Mouse (Mus musculus) ovary, adult 18-20 months (tissue): Measurements from ENCODE around the gene Epn3.

Experiments
- DNase-seq: peaks from one replicate; pipeline ENCODE4 v3.0.0; 2022; ENCODE audit warnings: low spot score, mixed read lengths

Gene Epn3

DNA sequence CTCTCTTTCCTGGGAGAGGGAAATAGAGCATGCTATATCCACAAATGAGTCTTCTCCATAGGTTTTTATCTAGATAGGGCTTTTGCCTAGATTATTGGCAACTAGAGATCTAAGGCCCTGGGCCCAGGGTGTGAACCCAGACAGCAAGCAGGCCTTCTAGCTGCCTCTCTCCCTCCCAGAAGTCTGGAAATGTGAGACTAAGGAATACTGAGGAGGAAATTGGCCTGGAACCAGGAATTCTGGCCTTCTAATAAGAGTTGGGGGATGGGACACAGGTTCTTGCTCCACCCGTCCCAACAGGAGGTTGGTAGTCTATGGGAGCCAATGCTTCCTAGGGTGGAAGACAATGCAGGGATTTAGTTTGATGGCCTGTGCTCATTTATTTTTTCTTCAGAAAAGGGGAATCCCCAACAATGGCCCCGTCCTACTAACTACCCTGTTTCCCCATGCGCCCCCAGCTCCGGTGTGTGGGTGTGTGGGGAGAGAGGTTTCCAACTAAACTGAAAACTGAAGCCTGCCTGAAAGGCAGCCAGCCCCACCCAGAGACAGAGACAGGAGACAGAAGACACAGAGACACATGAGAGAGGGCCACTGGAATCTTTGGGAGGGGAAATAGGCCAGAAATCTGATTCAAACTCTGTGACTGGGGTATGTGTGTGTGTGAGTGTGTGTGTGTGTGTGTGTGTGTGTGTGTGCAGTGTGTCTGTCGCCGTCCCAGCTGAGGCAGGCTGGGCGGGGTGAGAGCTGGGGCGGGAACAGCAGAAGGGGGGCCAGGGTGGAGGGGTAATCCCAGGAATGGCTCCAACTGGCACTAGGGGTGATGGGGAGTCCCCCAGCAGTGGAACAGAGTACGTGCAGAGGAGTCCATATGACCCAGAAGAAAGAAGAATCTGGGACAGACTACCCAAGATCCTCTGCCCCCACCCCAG, 30.4 kb downstream of the Epn3 start:
- no peak for DNase-seq

GRCm38 (mm10) chr11:94468582-94469064, 31.2 kb downstream of the Epn3 start:
- DNase-seq = no peak

GRCm38 (mm10) chr11:94466333-94466855, 33.4 kb downstream of the Epn3 start:
- DNase-seq = no peak

GRCm38 (mm10) chr11:94464170-94464569, 35.6 kb downstream of the Epn3 start:
- no peak for DNase-seq

GRCm38 (mm10) chr11:94461856-94462255, 37.9 kb downstream of the Epn3 start:
- no peak for DNase-seq

- no peak for DNase-seq
These were observed 42.8 kb downstream of the Epn3 start for GRCm38 (mm10) chr11:94457001-94457400.

DNA sequence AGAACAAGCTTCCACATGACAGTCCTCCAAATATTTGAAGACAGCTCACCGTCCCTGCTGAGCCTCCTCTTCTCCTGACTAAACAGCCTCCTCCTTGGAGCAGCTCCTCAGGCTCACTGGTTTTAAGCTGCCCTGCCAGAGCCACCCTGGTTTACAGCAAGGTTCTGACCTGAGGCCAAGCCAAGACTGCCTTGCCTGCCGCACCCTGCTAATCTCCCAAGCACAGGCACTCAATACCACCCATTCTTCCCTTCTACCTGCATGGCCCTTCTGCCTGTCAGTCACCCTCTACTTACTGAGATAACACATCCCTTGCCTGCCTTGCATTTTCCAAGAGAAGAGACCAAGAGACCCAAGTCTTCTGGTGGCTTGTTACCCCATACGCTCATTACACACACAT, 43.4 kb downstream of the Epn3 start:
- no peak for DNase-seq

GRCm38 (mm10) chr11:94455161-94455820, 44.5 kb downstream of the Epn3 start:
- no peak for DNase-seq

DNA sequence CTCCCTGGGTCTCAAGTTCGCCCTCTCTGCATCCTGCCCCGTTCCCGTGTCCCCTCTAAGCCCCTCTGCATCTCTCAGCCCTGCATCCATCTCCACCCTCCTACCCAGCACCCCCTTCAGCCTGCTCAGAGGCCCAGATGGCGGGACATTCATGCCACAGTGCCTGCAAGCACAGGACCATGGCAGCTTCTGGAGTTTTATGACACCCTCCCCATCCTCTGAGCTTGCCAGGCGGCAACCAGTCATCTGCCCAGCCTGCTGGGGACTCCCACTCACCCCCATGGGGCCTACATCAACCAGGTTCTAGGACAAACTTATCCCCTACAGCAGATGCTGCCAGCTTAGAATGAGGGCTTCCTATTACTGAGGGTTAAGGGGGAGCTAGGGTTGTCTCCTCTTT, 45.0 kb downstream of the Epn3 start:
- DNase-seq = no peak

DNA sequence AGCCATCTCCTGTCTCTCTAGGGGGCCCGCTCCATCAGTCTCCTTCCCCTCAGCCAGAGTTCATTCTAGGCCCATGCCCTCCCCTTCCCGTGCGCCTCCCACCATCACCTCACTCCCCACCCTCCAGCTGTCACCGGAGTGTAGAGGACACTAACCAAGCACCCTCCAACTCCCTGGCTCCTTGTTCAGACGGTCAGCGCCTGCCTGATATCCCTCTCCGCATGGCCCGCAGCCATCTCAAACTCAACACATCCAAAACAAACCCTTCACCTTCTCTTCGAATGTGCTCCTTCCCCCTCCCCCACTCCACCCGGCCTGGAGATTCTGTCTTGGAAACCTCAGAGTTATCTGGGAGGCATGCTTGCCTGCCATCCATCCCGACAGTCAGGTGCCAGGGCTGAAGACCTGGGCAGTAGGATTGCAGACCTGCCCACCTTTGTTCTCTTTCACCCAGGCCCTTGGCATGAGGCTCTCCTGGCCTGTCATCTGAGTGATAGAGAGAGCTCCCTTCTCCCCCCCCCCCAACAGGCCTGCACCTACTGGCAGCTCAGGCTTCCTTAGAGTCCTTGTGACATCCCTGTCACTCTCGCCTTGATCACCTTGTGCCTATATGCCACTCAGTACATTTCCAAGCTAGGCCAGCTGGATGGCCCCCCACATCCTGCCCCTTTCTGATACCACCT, 48.5 kb downstream of the Epn3 start:
- no peak for DNase-seq

GRCm38 (mm10) chr11:94449886-94450285, 49.9 kb downstream of the Epn3 start:
- no peak for DNase-seq

GRCm38 (mm10) chr11:94449239-94449638, 50.5 kb downstream of the Epn3 start:
- DNase-seq = no peak

- DNase-seq = no peak
These were observed 52.8 kb downstream of the Epn3 start for GRCm38 (mm10) chr11:94447017-94447416.

GRCm38 (mm10) chr11:94445300-94445699, 54.5 kb downstream of the Epn3 start:
- no peak for DNase-seq

DNA sequence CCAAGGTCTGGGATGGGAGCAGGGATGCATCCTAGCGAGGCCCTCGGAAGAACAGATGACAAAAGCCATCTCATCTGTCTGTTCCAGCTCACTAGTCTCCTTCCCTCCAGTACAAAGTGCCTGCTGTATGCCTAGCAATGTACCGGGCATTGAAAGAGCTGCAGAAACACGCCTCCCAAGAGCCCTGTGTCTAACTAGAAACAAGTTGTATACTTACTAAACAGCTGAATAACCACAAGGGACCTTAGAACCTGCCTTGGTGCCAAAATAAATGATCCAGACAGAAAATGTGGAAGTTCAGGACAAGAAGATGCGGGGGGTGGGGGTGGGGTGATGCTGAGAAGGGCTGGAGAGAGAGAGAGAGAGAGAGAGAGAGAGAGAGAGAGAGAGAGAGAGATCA, 54.9 kb downstream of the Epn3 start:
- DNase-seq = no peak

GRCm38 (mm10) chr11:94441752-94442151, 58.0 kb downstream of the Epn3 start:
- DNase-seq = no peak

DNA sequence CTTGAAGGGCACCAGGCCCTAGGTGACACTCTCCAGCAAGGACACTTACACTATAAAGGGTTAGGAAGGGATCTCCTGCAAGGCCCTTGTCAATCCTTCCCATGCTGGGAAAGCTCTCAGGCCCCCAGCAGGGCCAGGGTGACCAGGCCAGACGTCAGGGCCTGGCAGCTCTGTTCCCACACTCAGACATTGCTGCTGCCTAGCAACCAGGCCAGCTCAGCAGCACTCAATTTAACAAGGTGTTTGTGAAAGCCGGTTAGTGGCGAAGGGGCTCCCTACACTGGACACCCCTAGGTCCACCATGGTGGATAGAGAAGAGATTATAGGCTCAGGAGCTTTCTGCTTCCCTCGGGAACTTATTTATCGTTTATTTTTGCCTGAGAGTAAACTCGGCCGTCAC, 58.7 kb downstream of the Epn3 start:
- DNase-seq = no peak

DNA sequence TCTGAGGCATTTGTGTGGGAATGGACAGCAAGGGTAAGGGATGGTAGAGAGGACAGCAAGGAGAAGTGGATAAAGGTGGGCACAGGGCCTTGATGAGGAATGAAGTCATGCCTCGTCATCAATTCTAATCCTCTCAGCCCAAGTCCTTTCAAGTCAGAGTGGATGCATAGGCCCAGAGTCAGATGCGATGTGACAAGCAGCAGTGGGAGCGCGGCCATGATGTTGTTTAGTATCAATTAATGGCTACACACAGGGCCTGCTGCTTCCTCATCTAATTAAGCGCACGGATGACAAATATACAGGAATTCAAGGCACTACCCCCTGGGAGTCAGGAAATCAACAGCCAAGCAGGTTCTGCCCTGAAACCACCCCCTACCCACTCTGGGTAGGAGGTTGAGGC, 59.4 kb downstream of the Epn3 start:
- no peak for DNase-seq
